Mouse (Mus musculus) hindbrain, embryonic 14.5 days (tissue): ENCODE data around the gene Foxo3. TPM values are rescaled to one million over a fixed set of nuclear protein-coding genes. Genes with fewer than 3 reads are reported as not detected.

ENCODE experiments used
- ATAC-seq: fragments of 200-750 bp; cut with Nextera tagmentation; 2 replicates; pipeline ENCODE4 v1.8.0; 2017; ENCODE audit warnings: moderate number of reproducible peaks, mild to moderate bottlenecking, moderate TSS enrichment, moderate library complexity; ENCODE audit not compliant: low FRiP score
- DNase-seq: peaks from one replicate; pipeline ENCODE4 v3.0.0-alpha.2; 2015; ENCODE audit warnings: low spot score
- H3K27ac ChIP-seq: fragments of 300-500 bp; sonication (generic); 2 replicates; pipeline ENCODE4 v1.5.1; 2014; ENCODE audit warnings: mild to moderate bottlenecking, moderate library complexity
- H3K27me3 ChIP-seq: fragments of 300-500 bp; sonication (generic); 2 replicates; pipeline ENCODE4 v1.6.1; 2014; ENCODE audit warnings: mild to moderate bottlenecking, low read length, mixed read lengths; ENCODE audit not compliant: control insufficient read depth, insufficient read depth
- H3K36me3 ChIP-seq: fragments of 300-500 bp; sonication (generic); replicated peaks from 2 replicates; pipeline ENCODE4 v1.6.1; 2014; ENCODE audit not compliant: control insufficient read depth, insufficient read depth
- H3K4me1 ChIP-seq: fragments of 300-500 bp; sonication (generic); replicated peaks from 2 replicates; pipeline ENCODE4 v1.6.1; 2014; ENCODE audit warnings: antibody characterized with exemption, low read length, mixed read lengths; ENCODE audit not compliant: control insufficient read depth, insufficient read depth
- H3K4me2 ChIP-seq: fragments of 300-500 bp; sonication (generic); replicated peaks from 2 replicates; pipeline ENCODE4 v1.6.1; 2014; ENCODE audit warnings: mild to moderate bottlenecking, moderate library complexity
- H3K4me3 ChIP-seq: fragments of 300-500 bp; sonication (generic); replicated peaks from 2 replicates; pipeline ENCODE4 v1.5.1; 2014; ENCODE audit warnings: mild to moderate bottlenecking, low read length
- H3K9ac ChIP-seq: fragments of 300-500 bp; sonication (generic); 2 replicates; pipeline ENCODE4 v1.6.1; 2014
- H3K9me3 ChIP-seq: fragments of 300-500 bp; sonication (generic); 2 replicates; pipeline ENCODE4 v1.6.1; 2016; ENCODE audit warnings: low read length; ENCODE audit not compliant: control insufficient read depth
- WGBS: fragments of 180-500 bp; shearing (Covaris S2); extraction: QIAGEN DNeasy Blood & Tissue Kit; methylation state at CpG from one replicate; pipeline ENCODE4 v1.1.7; 2014; 5-methylcytosine and 5-hydroxymethylcytosine counted together
- polyA plus RNA-seq: library from polyadenylated mRNA; unstranded; fragments of >200 nt; fragmentation: Nextera tagmentation; extraction: Ambion mirVana; gene quantifications from 2 replicates; pipeline ENCODE4 v1.2.1, GENCODE M21; 2014

The Foxo3 gene
- polyA plus RNA-seq, 1 experiment from 2014 or later, result 5.9 TPM

GRCm38 (mm10) chr10:42246483-42246882 lies 30.1 kb downstream of the Foxo3 start:
- Histone ChIP-seq H3K27me3 (no peaks in the 10 kb centered on the region), H3K4me1 (peaks cover 2% of the 10 kb centered on the region; the same call in 1 of the 2 replicates), H3K4me2 (no peak overlapping the region), H3K9me3 (no peaks in the 10 kb centered on the region), H3K4me3 (no peak overlapping the region), H3K36me3 (no peaks in the 10 kb centered on the region), H3K27ac (no peak overlapping the region), H3K9ac (no peak overlapping the region)
- 82% methylated on average over 3 of the region's 3 CpGs for WGBS
- DNase-seq (no peak), ATAC-seq (no peak)

GRCm38 (mm10) chr10:42245636-42246035 lies 30.9 kb downstream of the Foxo3 start:
- H3K36me3 ChIP-seq, result no peaks in the 10 kb centered on the region
- DNase-seq, result no peak
- H3K4me2 ChIP-seq, result no peak overlapping the region
- H3K27me3 ChIP-seq, result no peaks in the 10 kb centered on the region
- H3K9ac ChIP-seq, result no peak overlapping the region
- no peak overlapping the region for H3K4me3 ChIP-seq
- peaks cover 5% of the 10 kb centered on the region; the same call in 1 of the 2 replicates for H3K4me1 ChIP-seq
- ATAC-seq, result no peak
- WGBS, result 94% methylated on average over 3 of the region's 3 CpGs
- no peak overlapping the region for H3K27ac ChIP-seq
- H3K9me3 ChIP-seq, result no peaks in the 10 kb centered on the region

GRCm38 (mm10) chr10:42245256-42245601 lies 31.3 kb downstream of the Foxo3 start:
- ATAC-seq, result no peak
- H3K4me2 ChIP-seq, result no peak overlapping the region
- H3K36me3 ChIP-seq, result no peaks in the 10 kb centered on the region
- no peak for DNase-seq
- no peaks in the 10 kb centered on the region for H3K9me3 ChIP-seq
- H3K9ac ChIP-seq, result no peak overlapping the region
- no peak overlapping the region for H3K27ac ChIP-seq
- no peak overlapping the region for H3K4me3 ChIP-seq
- 82% methylated on average over 3 of the region's 3 CpGs for WGBS
- no peaks in the 10 kb centered on the region for H3K27me3 ChIP-seq
- H3K4me1 ChIP-seq, result peaks cover 5% of the 10 kb centered on the region; the same call in 1 of the 2 replicates

- 74% methylated on average over 8 of the region's 8 CpGs for WGBS
- DNase-seq, result no peak
- H3K9me3 ChIP-seq, result no peaks in the 10 kb centered on the region
Observed at GRCm38 (mm10) chr10:42244420-42245255, 31.9 kb downstream of the Foxo3 start.

GRCm38 (mm10) chr10:42243925-42244324 lies 32.6 kb downstream of the Foxo3 start:
- ATAC-seq (no peak), DNase-seq (no peak)
- Histone ChIP-seq H3K36me3 (no peaks in the 10 kb centered on the region), H3K9ac (no peak overlapping the region), H3K4me3 (no peak overlapping the region), H3K4me2 (no peak overlapping the region), H3K4me1 (0 out of 2 replicates have a peak, but pooled peaks cover 5% of the 10 kb centered on the region), H3K27me3 (no peaks in the 10 kb centered on the region), H3K9me3 (no peaks in the 10 kb centered on the region), H3K27ac (no peak overlapping the region)
- 90% methylated on average over 7 of the region's 7 CpGs for WGBS

More at GRCm38 (mm10) chr10:42244420-42245255, 31.9 kb downstream of the Foxo3 start:
- no peak overlapping the region for H3K27ac ChIP-seq
- no peaks in the 10 kb centered on the region for H3K27me3 ChIP-seq
- no peak for ATAC-seq
- H3K9ac ChIP-seq, result no peak overlapping the region
- no peak overlapping the region for H3K4me2 ChIP-seq
- H3K4me1 ChIP-seq, result peaks cover 5% of the 10 kb centered on the region; the same call in 1 of the 2 replicates
- no peaks in the 10 kb centered on the region for H3K36me3 ChIP-seq
- no peak overlapping the region for H3K4me3 ChIP-seq

GRCm38 (mm10) chr10:42242484-42242883 lies 34.1 kb downstream of the Foxo3 start:
- Histone ChIP-seq H3K27me3 (no peaks in the 10 kb centered on the region), H3K4me2 (no peak overlapping the region), H3K4me1 (0 out of 2 replicates have a peak, but pooled peaks cover 8% of the 10 kb centered on the region), H3K27ac (no peak overlapping the region), H3K9ac (no peak overlapping the region), H3K4me3 (no peak overlapping the region), H3K36me3 (no peaks in the 10 kb centered on the region), H3K9me3 (no peaks in the 10 kb centered on the region)
- 97% methylated on average over 6 of the region's 6 CpGs for WGBS
- DNase-seq (no peak), ATAC-seq (no peak)

GRCm38 (mm10) chr10:42241775-42242174 lies 34.8 kb downstream of the Foxo3 start:
- Histone ChIP-seq H3K4me2 (no peak overlapping the region), H3K4me1 (0 out of 2 replicates have a peak, but pooled peaks cover 8% of the 10 kb centered on the region), H3K27me3 (no peaks in the 10 kb centered on the region), H3K9ac (no peak overlapping the region), H3K36me3 (no peaks in the 10 kb centered on the region), H3K27ac (no peak overlapping the region), H3K9me3 (no peaks in the 10 kb centered on the region), H3K4me3 (no peak overlapping the region)
- DNase-seq (no peak), ATAC-seq (no peak)
- WGBS, result 70% methylated on average over 4 of the region's 4 CpGs

GRCm38 (mm10) chr10:42239810-42240111 lies 36.8 kb downstream of the Foxo3 start:
- H3K27ac ChIP-seq, result no peak overlapping the region
- H3K4me1 ChIP-seq, result 0 out of 2 replicates have a peak, but pooled peaks cover 8% of the 10 kb centered on the region
- no peak overlapping the region for H3K4me3 ChIP-seq
- no peak overlapping the region for H3K9ac ChIP-seq
- no peaks in the 10 kb centered on the region for H3K36me3 ChIP-seq
- no peak for DNase-seq
- H3K9me3 ChIP-seq, result no peaks in the 10 kb centered on the region
- no peak overlapping the region for H3K4me2 ChIP-seq
- H3K27me3 ChIP-seq, result no peaks in the 10 kb centered on the region
- WGBS, result 95% methylated on average over 6 of the region's 6 CpGs
- no peak for ATAC-seq

GRCm38 (mm10) chr10:42238923-42239809 lies 37.4 kb downstream of the Foxo3 start:
- Histone ChIP-seq H3K9ac (no peak overlapping the region), H3K4me2 (no peak overlapping the region), H3K27ac (no peak overlapping the region), H3K27me3 (no peaks in the 10 kb centered on the region), H3K9me3 (no peaks in the 10 kb centered on the region), H3K4me3 (no peak overlapping the region), H3K4me1 (0 out of 2 replicates have a peak, but pooled peaks cover 8% of the 10 kb centered on the region), H3K36me3 (no peaks in the 10 kb centered on the region)
- WGBS, result 83% methylated on average over 15 of the region's 15 CpGs
- DNase-seq, result no peak
- no peak for ATAC-seq
